Mouse (Mus musculus) C2C12 (cell line): ENCODE results near the gene Il7r.

ENCODE experiments used
- CEBPB ChIP-seq: IDR thresholded peaks from one replicate; pipeline ENCODE4 v1.6.1; 2011; ENCODE audit warnings: low read depth, mild to moderate bottlenecking, control low read depth, moderate library complexity
- CTCF ChIP-seq: IDR thresholded peaks from one replicate; pipeline ENCODE4 v1.5.1; 2011; ENCODE audit not compliant: control insufficient read depth, insufficient read depth, insufficient read length
- MAX ChIP-seq: IDR thresholded peaks from one replicate; pipeline ENCODE4 v1.6.1; 2011; ENCODE audit warnings: mild to moderate bottlenecking, control low read depth
- MYOD1 ChIP-seq: IDR thresholded peaks from one replicate; pipeline ENCODE4 v1.6.1; 2011; ENCODE audit warnings: low read depth; ENCODE audit not compliant: control insufficient read depth, insufficient read length
- USF1 ChIP-seq: IDR thresholded peaks from one replicate; pipeline ENCODE4 v1.6.1; 2011; ENCODE audit warnings: low read depth, mild to moderate bottlenecking, control low read depth, moderate library complexity

DNA sequence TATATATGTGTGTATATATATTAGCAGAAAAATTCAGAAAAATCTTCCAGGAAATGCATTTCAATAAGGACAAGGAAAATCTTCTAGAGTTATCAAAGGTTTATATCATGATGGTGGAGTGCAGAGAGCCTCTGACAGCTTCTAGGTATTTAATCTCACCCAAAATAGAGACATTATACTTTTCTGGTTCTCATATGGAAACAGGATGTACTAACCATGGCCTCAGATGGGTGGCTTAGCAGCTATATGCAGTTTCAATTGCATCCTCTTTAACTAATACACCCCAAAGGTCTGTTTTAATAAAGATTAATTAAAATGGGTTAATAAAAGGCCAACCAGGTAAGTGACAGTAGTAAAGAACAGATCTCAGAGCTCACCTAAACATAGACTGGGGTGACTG lies 3.6 kb downstream of the Il7r start:
- TF ChIP-seq CTCF: no peak
- TF ChIP-seq USF1: no peak
- TF ChIP-seq MYOD1: no peak
- no peak for TF ChIP-seq CEBPB
- TF ChIP-seq MAX: no peak
